Mouse (Mus musculus): Measurements from ENCODE around the gene Eif2b4.

- TF ChIP-seq MAX (IDR thresholded peaks at IDR 0.05; ENCODE audit: low read depth) (no peak), USF1 (IDR thresholded peaks at IDR 0.05; ENCODE audit: low read depth) (no peak), E2F4 (IDR thresholded peaks at IDR 0.05; ENCODE audit: insufficient read depth) (no peak), REST (IDR thresholded peaks at IDR 0.05; ENCODE audit: insufficient read depth, insufficient read length) (peak; percentile 16)
Observed at GRCm38 (mm10) chr5:31192939-31193630, at the start of gene Eif2b4, which contains the start of gene Snx17.

Measured in myocyte (in vitro differentiated cells).